Mouse (Mus musculus) adrenal gland, postnatal 36 days (tissue): ENCODE measurements around the gene Cdc42ep4. TPM values are rescaled to one million over a fixed set of nuclear protein-coding genes. Genes with fewer than 3 reads are reported as not detected.

Experiments used
- DNase-seq, 2 experiments: peaks; one replicate each; pipeline ENCODE4 v3.0.0; 2021; ENCODE audit warnings: mixed read lengths in 1 of 2
- total RNA-seq, 2 experiments: library from RNA; stranded (reverse); gene quantifications; 2 replicates each; pipeline ENCODE4 v1.2.3; 2021

Cdc42ep4 gene
- total RNA-seq, 2 experiments from 2014 or later = 128 to 136 TPM

DNA sequence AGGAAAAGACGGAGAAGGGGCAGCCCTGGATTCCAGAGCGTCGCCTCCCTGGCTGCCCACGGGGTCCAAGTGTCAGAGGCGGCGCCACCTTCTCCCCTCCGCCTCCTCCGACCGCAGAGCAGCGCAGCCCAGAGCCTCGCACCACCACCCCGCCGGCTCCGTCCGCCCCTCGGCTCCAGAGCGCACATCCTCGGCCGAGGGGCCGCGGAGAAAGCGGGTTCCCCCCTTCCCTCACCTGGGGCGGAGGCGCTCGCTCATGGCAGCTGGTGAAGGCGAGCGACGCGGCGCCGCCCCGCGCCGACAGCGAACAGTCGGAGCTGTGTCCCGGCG lies 68.1 kb downstream of the Cdc42ep4 start:
- DNase-seq = no peak

DNA sequence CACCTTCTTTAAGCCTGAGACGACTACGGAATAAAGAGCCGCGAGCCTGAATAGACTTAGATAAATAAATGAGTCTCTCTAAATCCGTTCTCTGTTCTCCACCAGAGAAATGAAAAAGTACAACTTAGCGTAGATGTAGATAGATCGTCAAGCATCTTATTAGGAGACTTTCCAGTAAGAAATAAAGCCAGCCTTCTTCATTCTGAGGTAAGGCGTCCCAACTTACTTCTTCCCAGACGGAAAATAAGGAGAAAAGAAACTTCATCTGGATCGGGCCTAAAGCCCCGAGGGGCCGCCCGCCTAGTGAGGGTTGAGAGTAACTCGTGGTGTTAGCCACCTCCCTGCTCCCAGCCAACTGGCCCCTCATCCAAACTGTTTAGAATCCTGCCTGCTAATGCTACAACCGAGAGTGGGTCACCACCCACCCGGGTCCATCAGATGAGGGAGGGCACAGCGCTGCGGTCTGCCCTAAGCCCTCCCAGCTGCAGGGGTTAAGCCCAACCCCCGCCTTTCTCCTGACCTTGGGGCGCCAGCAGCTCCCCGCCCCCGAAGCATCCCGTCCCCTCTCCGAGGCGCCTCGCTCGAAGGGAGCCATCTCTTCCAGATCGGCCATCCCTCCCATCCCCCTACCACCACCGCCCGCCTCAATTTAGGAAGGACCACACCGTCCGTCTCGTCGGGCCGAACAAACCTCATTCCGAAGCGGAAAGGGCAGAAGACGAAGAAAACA lies 68.6 kb downstream of the Cdc42ep4 start:
- peak; percentile 79 to 85 for DNase-seq

DNA sequence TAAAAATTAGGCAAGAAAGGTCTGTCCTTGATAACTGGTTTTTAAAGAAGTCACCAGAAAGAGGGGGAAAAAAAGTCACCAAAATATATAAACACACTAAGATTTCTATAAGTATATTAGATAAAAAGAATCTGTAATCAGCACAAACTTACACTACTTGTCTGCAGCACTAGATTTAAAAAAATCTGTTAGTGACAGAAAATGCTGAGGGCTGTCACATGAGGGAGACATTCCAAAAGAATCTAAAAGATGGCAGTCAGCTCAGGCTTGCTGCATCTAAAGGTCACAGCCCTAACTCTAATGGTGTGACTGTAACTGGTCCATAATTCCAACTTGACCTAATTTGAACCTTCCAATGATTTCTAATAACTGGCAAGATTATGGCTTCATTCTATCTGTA lies 69.7 kb downstream of the Cdc42ep4 start:
- no peak for DNase-seq

DNA sequence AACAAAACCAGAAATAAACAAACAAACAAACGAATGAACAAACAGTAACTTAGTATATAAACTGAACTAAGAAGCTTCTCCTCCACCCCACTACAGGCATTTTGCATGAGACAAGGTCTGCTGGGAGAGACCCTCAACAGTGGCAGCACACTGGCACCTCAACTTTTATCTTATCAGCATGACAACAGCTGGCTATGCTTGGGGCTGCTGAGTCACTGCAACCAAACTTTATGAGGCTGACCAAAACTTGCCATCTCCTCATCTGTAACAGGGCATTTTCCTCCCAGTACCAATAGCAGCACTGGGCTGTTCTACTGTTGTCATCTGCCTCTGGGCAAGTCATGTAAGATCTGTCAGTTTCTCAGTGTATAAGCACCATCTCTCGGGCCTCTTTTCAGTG lies 70.7 kb downstream of the Cdc42ep4 start:
- peak in 1 of 2 experiments; percentile 36 for DNase-seq

DNA sequence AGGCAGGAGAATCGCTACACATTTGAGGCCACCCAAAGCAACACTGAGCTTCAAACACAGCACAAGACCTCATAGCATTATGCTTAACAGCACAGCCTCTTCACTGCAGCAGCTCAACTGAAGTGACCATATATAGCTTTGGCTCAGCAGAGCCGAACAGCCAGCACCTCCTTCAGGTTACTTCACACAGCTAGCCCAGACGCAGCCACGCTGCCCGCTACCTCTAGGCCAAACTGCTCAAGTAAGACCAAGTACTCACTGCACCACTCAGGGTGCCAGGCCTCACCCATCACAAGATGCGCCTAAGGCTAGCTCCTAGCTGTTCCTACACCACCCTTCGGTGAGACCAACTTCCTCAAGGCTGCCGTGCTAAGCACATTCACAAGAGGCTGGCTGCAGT lies 73.3 kb downstream of the Cdc42ep4 start:
- no peak for DNase-seq

DNA sequence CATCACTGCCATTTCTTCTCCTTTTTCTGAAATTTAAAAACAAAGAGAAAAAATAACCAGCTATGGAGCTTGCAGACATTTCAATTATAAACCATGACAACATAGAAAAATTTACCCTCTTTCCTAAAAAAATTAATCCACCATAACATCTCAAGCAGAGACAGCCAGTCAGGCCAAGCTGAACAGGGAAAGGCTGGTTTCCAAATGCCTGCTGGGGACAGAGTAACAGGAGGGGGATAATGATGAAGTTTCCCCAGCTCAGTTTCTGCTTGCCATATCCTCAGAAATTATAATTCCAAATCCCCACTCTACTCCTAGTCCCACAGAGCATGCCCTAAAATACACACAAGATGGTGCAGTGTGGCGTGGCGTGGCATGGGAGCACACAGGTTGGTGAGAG lies 74.3 kb downstream of the Cdc42ep4 start:
- DNase-seq = no peak

Other genes with a start within 250 kb of the Cdc42ep4 start
- 1 to 10 TPM; 1.6 to 3.9 TPM for gene Sstr2, start 132.5 kb downstream of the Cdc42ep4 start, total RNA-seq
- 10 to 100 TPM; 35.4 to 39.5 TPM for gene Cog1, start 102.7 kb downstream of the Cdc42ep4 start, total RNA-seq
- gene Slc39a11, start 101.8 kb downstream of the Cdc42ep4 start, total RNA-seq = 10 to 100 TPM; 27.4 to 27.7 TPM
- gene Fam104a, start 67.7 kb downstream of the Cdc42ep4 start, total RNA-seq = 10 to 100 TPM; 32.0 to 39.7 TPM
- gene D11Wsu47e, start 67.5 kb downstream of the Cdc42ep4 start, total RNA-seq = 10 to 100 TPM; 13.4 to 18.7 TPM
- under 1 TPM; 0.23 to 0.76 TPM for gene Cpsf4l, start 41.9 kb downstream of the Cdc42ep4 start, total RNA-seq